Mouse (Mus musculus) adrenal gland, adult 2 months (tissue): ENCODE results near the gene Cdc42ep5. TPM values are rescaled to one million over a fixed set of nuclear protein-coding genes. Genes with fewer than 3 reads are reported as not detected.
"Not testable (repeated sequence)": the region's sequence is repeated elsewhere in the genome, so short reads cannot be mapped to it uniquely, and the experiment has no call there.

Experiments used
- DNase-seq: peaks from one replicate; pipeline ENCODE4 v3.0.0; 2021
- long read RNA-seq: library from polyadenylated mRNA; stranded (forward); transcript quantifications from one replicate; pipeline ENCODE4 v2.0.0, GENCODE M21; 2021
- polyA plus RNA-seq: library from polyadenylated mRNA; depleted of rRNA; stranded (reverse); fragments of >200 nt; gene quantifications from 2 replicates; pipeline ENCODE4 v1.2.3, GENCODE M21; 2012; rRNA removed
- total RNA-seq, 2 experiments: library from RNA; stranded (reverse); gene quantifications; 2 replicates each; pipeline ENCODE4 v1.2.3; 2021

Gene Cdc42ep5
- total RNA-seq (10 to 100 TPM; 26.1 to 36.9 TPM), polyA plus RNA-seq (108 and 143 TPM in 2 replicates)
- long read RNA-seq, transcript Cdc42ep5-201 (3 exons, 1,025 nt) = major isoform, 18 of 23 reads
- long read RNA-seq, partial matches to known transcripts = 0 of 23 reads
- long read RNA-seq, other reads (novel, unspliced or antisense) = 4 of 23 reads

GRCm38 (mm10) chr7:4164090-4164910 lies at the start of gene Cdc42ep5:
TSS of gene Cdc42ep5 (minus strand) at chr7:4164860.
- DNase-seq = peak; percentile 77

GRCm38 (mm10) chr7:4213436-4213835 lies 48.8 kb upstream of the Cdc42ep5 start:
- DNase-seq = not testable (repeated sequence)

DNA sequence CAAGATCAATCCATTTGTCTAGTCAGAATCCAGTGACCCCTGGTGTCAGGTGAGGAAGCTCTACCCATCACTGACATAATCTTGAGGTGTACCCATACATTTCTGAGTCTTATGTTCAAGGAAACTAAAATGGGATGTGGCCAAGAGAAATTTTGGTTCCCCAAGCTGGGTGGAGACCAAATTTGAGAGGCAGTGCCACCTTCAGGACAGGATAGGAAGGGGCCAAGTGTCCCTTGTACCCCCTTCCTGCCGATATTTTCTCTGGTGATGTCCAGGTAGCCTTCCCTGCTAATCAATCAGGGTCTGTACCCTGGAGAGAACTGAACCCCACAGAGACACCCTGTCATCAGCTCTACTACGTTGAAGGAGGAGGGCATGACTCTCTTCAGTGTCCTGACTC lies 44.0 kb upstream of the Cdc42ep5 start:
- no peak for DNase-seq

- no peak for DNase-seq
These were observed 42.5 kb upstream of the Cdc42ep5 start for GRCm38 (mm10) chr7:4207126-4207525.

DNA sequence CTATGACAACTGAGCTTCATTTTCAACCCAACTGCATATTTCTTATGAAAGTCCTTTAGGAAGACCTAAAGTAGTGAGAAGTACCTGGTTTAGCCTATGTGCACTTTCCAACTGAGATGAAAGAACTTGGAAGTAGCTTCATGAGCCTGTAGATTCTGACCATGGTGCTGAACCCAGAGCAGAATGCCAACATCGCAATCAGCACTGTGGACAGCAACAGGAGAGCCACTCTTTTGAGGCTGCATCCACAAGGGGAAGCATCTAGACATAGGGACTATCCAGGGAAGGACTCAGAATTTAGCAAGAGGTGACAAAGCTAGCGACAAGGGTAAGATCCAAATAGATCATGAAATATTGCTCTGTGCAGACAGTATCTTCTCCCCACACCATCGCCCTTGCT lies 13.8 kb upstream of the Cdc42ep5 start:
- DNase-seq = peak; percentile 58

DNA sequence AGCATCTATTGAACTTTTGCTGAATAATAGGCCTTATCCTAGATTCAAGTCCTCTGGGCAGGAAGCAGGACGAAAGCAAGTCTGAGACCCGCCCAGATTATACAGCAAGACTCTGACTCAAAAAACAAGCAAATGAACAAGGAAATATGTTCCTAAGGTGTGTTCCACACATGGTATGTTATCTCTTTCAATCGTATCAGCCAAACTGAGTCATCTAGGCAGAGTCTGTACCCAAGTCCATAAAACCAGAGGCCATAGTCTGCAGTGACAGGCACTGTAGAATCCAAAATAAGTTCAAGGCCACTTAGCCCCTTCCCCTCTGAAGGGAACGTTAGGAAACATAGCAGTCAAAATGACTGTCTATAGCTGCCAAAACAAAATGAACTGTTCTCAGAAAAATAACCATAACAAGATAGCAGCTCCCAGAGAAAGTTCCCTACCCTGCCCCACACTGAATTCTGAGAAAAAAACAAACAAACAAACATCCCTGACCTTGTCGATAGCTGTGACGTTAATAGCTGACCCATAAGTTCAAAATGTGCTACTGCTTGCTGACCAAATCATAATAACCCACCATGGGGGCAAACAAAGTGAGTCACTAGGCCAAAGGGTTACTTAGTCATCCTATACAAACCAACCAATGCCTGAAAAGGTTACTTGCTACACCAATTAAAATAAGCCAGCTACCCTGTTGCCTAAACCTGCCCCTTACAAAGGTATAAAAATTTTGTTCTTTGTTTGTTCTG lies 5.7 kb upstream of the Cdc42ep5 start:
- no peak for DNase-seq

DNA sequence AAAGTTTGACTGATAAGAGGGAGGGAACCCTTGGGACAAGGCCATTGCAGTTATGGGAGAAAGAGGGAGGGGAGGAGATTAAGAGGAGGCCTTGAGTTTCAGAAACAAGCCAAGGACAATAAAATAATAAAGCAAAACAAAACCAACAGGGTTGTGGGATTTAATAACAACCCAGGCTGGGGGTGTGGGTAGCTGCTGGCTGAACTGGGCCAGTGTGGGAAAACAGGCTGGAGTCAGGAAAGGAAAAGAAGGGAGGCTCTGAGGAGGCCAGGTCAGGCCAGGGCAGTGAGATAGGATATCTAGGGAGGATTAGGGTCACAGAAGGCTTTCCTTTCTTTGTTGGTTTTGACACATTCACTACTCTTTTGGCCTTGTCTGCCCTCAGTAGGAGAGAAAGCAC lies 2.4 kb upstream of the Cdc42ep5 start:
- peak; percentile 57 for DNase-seq

GRCm38 (mm10) chr7:4165286-4165685 lies 626 bp upstream of the Cdc42ep5 start:
- DNase-seq = no peak

DNA sequence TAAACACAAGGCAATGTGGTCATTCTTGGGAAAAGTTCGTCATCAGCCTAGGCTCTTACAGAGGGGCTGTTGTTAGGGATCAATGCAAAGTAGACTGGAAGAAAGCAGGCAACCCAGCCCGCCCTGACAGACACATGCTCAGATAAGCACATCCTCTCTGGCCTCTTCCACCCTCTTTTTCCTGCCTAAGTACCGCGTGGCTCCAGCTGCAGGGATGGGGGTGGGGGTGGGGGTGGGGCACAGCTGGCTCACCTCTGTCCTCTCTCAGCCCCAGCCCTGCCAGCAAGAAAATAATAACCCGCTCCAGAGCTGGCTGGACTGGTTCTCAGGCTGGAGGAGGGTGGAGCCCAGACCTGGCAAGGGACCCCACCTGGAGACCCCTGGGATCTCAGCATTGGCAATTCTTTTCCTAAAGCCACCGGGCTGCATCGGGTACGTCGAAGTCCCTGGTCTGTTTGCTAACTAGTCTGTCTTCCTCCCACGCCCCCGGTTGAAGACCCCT lies 1.0 kb downstream of the Cdc42ep5 start:
- peak; percentile 41 for DNase-seq

GRCm38 (mm10) chr7:4161596-4161995 lies 3.1 kb downstream of the Cdc42ep5 start:
- not testable (repeated sequence) for DNase-seq

GRCm38 (mm10) chr7:4154976-4155375 lies 9.7 kb downstream of the Cdc42ep5 start:
- DNase-seq = no peak

- DNase-seq = no peak
These were observed 10.3 kb downstream of the Cdc42ep5 start for GRCm38 (mm10) chr7:4154356-4154755.

- DNase-seq = no peak
These were observed 13.4 kb downstream of the Cdc42ep5 start for GRCm38 (mm10) chr7:4151241-4151640.

DNA sequence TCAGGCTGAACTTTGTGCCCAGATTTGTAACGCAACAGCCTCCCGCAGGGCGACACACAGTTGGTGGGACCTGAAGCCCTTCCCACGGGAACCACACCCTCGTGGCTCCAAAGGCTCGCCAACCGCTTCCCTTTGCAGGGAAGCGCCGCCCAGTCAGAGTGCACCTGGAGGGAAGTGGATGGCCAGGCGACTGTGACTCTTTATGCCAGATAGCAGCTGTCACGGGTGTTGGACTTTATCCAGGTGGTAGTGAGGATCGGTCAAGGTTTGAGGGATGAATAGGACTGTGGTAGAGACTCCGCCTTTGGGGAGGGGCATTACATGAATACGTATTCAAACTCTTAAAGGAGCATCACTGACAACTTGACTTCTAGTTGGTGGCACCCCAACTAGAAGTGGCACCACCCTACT lies 13.8 kb downstream of the Cdc42ep5 start:
- DNase-seq = peak; percentile 89

- peak; percentile 65 for DNase-seq
These were observed 14.6 kb downstream of the Cdc42ep5 start, which contains the start of gene Leng9 for GRCm38 (mm10) chr7:4150059-4150541. TSS of gene Leng9 (minus strand) at chr7:4150374.

DNA sequence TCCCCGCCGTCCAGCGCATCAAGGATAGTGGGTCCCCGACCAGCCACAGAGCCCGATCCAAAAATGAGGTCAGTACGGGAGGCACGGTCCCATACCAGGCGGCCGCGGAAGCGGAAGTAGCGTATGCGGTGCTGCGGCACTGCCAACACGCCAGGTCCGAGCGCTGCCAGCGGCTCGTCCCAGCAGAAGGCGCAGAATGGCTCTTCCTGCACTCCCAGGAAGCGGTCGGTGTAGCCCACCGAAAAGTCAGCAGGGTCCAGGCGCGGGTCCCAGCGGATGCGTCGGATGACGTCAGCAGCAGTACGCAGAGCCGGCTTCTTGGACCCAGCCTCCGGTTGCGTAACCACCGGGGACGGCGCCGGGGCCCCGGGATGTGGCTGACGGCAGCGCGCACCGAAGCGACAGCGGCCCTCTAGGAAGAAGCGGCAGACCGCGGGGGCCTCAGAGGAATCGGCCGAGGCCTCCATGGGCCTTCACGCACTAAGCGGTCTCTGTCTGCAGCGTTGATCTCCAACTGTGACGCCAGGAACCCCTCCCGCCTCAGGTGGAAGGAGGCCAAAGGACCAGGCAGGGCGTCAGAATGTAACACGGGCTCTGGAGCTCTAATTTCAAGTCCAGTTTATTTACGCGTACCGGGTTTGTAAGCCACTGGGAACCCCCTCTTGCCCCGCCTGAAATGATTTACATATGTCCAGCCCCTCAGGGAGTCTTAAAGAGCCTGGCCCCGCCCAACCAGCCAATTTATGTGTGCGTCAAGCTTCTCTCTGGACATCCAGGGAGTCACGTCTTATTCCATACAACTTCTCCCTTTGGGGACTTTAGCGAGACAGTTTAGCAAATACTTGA lies 15.2 kb downstream of the Cdc42ep5 start:
- DNase-seq = peak; percentile 92

GRCm38 (mm10) chr7:4148341-4149208 lies 16.1 kb downstream of the Cdc42ep5 start:
- no peak for DNase-seq

DNA sequence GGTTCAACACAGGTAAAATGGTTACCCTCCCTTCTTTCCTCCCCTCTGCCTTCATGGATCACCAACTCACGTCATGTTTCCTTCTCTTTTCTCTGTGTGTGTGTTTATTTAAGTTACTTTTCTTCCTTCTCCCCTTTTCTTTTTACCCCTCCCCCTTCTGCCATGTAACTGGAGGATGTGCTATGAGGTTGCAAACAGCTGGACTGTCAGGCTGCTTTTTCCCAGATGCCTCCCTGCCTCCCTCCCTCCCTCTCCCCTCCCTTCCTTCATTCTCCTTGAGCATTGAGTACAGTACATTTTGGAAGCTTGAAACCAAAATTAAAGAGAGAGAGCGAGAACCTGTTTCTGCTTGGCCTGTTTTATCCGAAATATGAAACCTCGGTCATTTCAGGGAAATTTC lies 16.8 kb downstream of the Cdc42ep5 start:
- no peak for DNase-seq

DNA sequence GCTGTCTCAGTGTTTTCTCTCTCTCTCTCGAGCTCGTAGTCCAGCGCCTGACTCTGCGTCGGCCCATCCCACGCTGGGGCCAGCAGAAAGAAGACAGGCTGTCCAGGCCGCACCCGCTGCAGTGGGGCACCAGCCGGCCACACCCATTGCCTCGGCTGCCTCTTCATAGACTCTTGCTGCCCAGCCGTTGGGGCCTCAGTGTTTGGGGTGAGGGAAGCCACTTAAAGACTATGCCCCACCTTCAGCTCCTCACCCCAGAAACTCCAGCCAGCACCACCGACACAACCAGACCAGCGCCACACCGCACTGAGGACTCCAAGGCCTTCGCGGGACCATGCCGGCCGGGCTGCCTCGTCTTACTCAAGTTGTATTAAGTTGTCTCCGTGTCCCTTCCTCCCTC lies 17.3 kb downstream of the Cdc42ep5 start:
- DNase-seq = no peak
